Mouse (Mus musculus) heart, postnatal 0 days (tissue): Measurements from ENCODE around the gene Gpr108.

ENCODE experiments used
- CTCF ChIP-seq: IDR thresholded peaks from 2 replicates; pipeline ENCODE4 v1.5.1; 2016; ENCODE audit warnings: antibody characterized with exemption, control low read depth, low read depth
- EP300 ChIP-seq: IDR thresholded peaks from 2 replicates; pipeline ENCODE4 v1.6.1; 2016; ENCODE audit warnings: antibody characterized with exemption, low read depth

DNA sequence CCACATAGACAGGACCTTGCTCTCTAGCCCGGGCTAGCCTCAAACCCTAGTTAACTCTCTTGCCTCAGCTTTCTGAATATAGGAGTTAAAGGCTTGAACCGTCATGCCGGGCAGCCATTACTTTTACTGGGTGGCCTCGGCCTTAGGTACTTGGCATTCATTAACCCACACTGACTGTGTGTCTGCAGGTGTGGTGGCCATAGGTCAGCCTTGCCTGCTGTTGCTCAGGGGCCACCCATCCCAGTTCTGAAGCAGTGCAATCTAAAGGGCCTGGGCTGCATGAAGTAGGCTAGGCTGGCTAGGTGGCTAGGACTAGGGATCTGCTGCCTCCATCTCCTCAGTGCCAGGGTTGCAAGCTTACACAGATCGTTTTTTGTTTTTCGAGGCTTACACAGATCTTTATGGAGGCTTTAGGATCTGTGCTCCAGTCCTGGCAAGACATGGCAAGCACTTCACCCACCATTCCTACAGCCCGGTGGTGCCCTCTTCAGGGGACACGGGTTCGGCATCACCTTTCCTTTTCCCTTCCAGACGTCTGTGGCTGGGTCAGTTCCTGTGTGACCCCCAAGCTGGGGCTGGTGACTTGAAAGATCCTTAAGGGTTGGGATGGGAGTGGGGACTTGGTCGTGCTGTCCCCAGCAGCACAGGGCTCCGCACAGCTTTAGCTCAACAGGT, 13.9 kb downstream of the Gpr108 start:
- TF ChIP-seq CTCF (no peak), EP300 (no peak)
